Mouse (Mus musculus): ENCODE results near the gene Nfatc2ip. TPM values are rescaled to one million over a fixed set of nuclear protein-coding genes. Genes with fewer than 3 reads are reported as not detected.

Gene Nfatc2ip
- polyA plus RNA-seq (2012; rRNA removed) = 13.8 and 16.7 TPM in 2 replicates

GRCm38 (mm10) chr7:126396298-126397119 is at the start of gene Nfatc2ip:
Nfatc2ip (minus strand) TSS chr7:126396737.

GRCm38 (mm10) chr7:126428631-126429502 is 32.3 kb upstream of the Nfatc2ip start, which contains the start of gene Rabep2:
Rabep2 (plus strand) TSS chr7:126428759.

GRCm38 (mm10) chr7:126414725-126415124 is 18.2 kb upstream of the Nfatc2ip start, which contains the start of gene Cd19:
Cd19 (minus strand) TSS chr7:126414889.

GRCm38 (mm10) chr7:126377278-126378158 is 19.0 kb downstream of the Nfatc2ip start, which contains the start of gene Spns1:
Spns1 (minus strand) TSS chr7:126377450.

GRCm38 (mm10) chr7:126369393-126369792 is 27.1 kb downstream of the Nfatc2ip start, which contains the start of gene Lat:
Lat (minus strand) TSS chr7:126369570.

Other genes starting within 250 kb of the Nfatc2ip start
- 141 and 159 TPM in 2 replicates for gene Xpo6, start 196.2 kb downstream of the Nfatc2ip start, polyA plus RNA-seq (2012; rRNA removed)
- 157 TPM in 2 replicates for gene Sbk1, start 124.1 kb downstream of the Nfatc2ip start, polyA plus RNA-seq (2012; rRNA removed)
- gene Lat, start 27.2 kb downstream of the Nfatc2ip start, polyA plus RNA-seq (2012; rRNA removed) = 5.2 and 7.9 TPM in 2 replicates
- 125 and 216 TPM in 2 replicates for gene Spns1, start 19.3 kb downstream of the Nfatc2ip start, polyA plus RNA-seq (2012; rRNA removed)
- 0.05 TPM in 2 replicates for gene Cd19, start 18.2 kb upstream of the Nfatc2ip start, polyA plus RNA-seq (2012; rRNA removed)
- 20.9 and 22.0 TPM in 2 replicates for gene Rabep2, start 32.0 kb upstream of the Nfatc2ip start, polyA plus RNA-seq (2012; rRNA removed)
- 0.32 and 13.7 TPM in 2 replicates for gene Atp2a1, start 66.4 kb upstream of the Nfatc2ip start, polyA plus RNA-seq (2012; rRNA removed)
- gene Sh2b1, start 78.7 kb upstream of the Nfatc2ip start, polyA plus RNA-seq (2012; rRNA removed) = 65.6 and 74.5 TPM in 2 replicates
- gene Tufm, start 90.6 kb upstream of the Nfatc2ip start, polyA plus RNA-seq (2012; rRNA removed) = 98.2 and 125 TPM in 2 replicates
- gene Atxn2l, start 106.7 kb upstream of the Nfatc2ip start, polyA plus RNA-seq (2012; rRNA removed) = 108 and 145 TPM in 2 replicates
- gene Eif3c, start 169.7 kb upstream of the Nfatc2ip start, polyA plus RNA-seq (2012; rRNA removed) = 169 and 181 TPM in 2 replicates
- gene Apobr, start 188.2 kb upstream of the Nfatc2ip start, polyA plus RNA-seq (2012; rRNA removed) = 0.61 and 0.98 TPM in 2 replicates
- 33.1 and 33.9 TPM in 2 replicates for gene Cln3, start 189.1 kb upstream of the Nfatc2ip start, polyA plus RNA-seq (2012; rRNA removed)
- gene Il27, start 198.2 kb upstream of the Nfatc2ip start, polyA plus RNA-seq (2012; rRNA removed) = not detected in 2 replicates
- 2.4 and 5.1 TPM in 2 replicates for gene Nupr1, start 234.1 kb upstream of the Nfatc2ip start, polyA plus RNA-seq (2012; rRNA removed)

Data from central nervous system, embryonic 11.5 days (tissue).